Mouse (Mus musculus) MEL-GATA-1-ER (cell line): ENCODE results near the gene Nav1.

Source experiments
- DNase-seq: peaks from one replicate; pipeline ENCODE4 v3.0.0-alpha.2; 2012; ENCODE audit warnings: low read depth; ENCODE audit errors: extremely low read depth

Gene Nav1

GRCm38 (mm10) chr1:135607019-135607418 is at the start of gene Nav1:
Gene Nav1, minus strand, starts transcription at chr1:135607295.
- DNase-seq = no peak

DNA sequence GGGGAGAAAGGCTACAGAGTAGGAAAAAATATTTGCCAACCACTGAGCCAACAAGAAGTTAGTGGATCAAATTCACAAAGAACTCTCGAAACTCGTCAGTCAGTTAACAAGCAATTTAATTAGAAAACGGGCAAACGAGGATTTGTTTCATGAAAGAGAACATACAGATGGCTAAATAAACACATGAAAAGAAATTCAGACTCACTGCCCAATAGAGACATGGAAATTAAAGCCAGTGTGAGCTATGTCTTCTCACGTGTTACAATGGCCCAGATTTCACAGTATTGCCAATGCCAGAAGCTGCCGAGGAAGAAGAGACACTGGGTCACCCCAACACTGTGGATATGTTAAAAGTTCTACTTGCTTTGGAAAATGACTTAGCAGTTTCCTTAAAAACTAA is 46.8 kb upstream of the Nav1 start:
- no peak for DNase-seq

- DNase-seq = no peak
Measured at GRCm38 (mm10) chr1:135645459-135646195, 38.5 kb upstream of the Nav1 start.

GRCm38 (mm10) chr1:135644110-135644509 is 37.0 kb upstream of the Nav1 start:
- no peak for DNase-seq

DNA sequence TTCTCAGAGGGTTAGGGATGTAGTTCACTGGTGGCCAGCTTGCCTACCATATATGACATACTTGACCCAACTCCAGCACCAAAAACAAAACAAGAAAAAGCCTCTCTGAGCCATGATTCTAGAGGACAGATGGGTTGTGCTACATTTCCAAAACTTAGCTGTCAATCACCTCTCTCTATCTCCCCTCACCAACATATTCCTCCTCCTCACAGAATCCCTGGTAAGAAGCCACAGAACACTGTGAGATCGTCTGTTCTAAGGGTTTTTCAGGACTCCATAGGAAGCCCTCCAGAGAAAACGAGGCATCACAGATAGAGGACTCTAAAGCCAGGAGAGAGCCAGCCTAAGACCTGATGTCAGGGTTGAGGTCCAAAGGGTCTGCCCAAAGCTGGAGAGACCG is 36.6 kb upstream of the Nav1 start:
- no peak for DNase-seq

DNA sequence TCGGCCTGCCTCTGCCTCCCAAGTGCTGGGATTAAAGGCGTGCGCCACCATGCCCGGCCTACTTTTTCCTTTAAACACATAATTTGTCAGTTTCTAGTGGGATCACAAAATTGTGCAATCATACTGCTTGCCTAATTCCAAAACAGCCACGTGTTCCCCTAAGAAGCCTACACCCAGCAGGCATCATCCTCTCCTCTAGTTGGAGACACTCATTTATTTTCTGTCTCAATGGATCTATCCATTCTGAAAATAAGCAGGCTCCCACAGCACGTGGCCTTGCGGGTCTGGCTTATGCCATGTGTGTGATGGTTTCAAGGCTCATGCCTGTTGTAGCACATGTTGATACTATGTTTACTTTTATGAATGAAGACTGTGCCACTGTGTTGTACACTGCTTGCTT is 32.8 kb upstream of the Nav1 start:
- no peak for DNase-seq

GRCm38 (mm10) chr1:135639093-135639492 is 32.0 kb upstream of the Nav1 start:
- DNase-seq = no peak

DNA sequence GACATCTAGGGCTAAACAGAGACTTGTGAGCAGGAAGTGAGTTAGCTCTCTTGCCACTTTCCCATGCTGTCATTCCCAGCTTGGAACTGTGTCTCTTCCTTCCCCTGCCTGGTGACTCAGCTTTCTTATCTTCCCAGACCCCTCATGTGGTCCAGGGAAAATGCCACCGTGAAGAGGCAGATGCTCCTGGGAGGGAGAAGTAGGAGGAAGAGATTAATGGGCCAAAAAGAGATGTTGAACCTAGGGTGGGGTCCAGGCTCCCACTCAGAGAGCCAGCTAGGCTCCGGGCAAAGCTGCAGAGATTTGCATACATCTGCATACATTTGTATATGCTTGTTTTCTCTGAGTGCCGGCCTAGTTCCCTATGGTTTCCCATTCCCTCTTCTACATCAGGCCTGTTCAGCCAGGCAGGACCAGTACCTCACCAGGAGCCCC is 30.5 kb upstream of the Nav1 start:
- DNase-seq = no peak

DNA sequence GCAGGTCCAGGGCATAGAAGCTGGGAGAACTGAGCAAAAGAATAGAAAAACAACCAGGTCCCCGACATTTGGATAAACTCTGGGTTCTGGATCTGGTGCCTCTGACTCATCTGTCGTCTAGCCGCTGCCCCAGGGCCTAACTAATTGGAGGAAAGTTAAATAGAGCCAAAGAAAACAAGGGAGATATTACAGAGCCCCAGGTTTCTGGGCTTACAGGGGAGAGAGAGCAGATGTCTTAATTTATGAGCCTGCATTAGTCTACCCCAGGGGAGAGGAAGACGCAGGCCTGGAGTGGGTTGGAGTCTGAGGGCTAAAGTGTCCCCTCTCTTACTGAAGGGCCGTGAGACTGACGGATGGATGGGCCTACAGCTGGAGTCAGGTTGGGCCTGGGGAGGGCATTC is 29.0 kb upstream of the Nav1 start:
- no peak for DNase-seq

- DNase-seq = no peak
Measured at GRCm38 (mm10) chr1:135635323-135636064, 28.4 kb upstream of the Nav1 start.

DNA sequence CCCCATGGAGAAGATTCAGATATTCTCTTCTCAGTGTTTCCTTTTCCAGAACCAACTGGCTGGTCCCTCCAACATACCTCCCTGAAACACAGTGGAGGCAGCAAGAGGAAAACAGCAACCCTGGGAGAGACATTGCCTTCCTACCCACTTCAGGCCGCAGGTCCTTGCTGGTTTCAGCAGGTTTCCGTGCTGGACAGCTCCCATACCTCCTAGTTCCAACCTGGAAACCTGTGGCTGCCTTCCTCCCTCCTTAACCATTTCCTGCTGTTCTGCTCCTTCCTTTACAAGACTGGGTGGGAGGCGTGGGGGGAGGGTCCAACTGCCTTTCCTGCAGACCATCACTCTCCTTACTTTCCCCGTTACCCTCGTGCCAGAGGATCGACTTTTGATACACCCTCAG is 27.7 kb upstream of the Nav1 start:
- no peak for DNase-seq

DNA sequence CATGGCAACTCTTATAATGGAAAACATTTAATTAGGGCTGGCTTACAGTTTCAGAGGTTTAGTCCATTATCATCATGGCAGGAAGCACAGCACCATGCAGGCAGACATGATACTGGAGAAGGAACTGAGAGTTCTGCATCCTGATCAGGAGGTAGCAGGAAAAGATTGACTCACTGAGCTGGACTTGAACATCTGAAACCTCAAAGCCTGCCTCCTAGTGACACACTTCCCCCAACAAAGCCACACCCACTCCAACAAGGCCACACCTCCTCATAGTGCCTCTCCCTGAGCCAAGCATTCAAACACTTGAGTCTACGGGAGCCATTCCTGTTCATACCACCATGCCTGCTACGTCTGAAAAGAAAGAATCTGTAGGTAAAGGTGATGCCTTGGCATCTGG is 26.8 kb upstream of the Nav1 start:
- no peak for DNase-seq

DNA sequence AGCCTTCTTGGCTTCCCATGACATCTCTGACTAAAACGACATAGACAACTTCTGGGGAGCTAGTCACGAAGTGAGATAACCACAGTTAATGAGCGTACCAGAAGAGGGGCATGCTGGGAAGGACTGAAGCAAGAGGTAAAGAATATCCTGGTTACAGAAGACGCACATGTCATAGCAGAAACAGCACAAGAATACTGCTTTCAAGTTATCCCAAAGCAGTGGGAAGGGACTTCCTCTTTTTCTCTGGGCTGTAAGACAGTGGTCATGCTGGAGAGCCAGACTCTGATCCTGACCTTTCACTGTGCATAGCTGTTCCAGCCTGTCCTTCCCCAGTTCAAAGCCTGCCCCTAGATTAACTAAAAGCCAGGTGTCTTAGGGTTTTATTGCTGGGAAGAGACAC is 26.4 kb upstream of the Nav1 start:
- peak; percentile 45 for DNase-seq

DNA sequence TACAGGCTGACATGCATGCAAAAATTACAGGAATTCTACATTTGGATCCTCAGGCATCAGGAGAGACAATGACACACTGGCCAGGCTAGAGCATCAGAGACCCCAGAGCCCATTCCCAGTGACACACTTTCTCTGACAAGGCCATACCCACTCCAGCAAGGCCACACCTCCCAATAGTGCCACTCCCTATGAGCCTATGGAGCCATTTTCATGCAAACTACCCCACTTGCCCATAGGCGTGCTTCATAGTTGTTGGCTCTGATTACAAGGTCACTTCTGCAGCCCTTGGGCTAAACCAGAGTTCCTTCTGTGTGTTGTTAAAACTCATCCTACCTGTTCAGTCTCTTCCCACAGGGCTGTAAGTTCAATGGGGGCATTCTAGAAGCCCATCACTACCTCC is 25.1 kb upstream of the Nav1 start:
- no peak for DNase-seq

DNA sequence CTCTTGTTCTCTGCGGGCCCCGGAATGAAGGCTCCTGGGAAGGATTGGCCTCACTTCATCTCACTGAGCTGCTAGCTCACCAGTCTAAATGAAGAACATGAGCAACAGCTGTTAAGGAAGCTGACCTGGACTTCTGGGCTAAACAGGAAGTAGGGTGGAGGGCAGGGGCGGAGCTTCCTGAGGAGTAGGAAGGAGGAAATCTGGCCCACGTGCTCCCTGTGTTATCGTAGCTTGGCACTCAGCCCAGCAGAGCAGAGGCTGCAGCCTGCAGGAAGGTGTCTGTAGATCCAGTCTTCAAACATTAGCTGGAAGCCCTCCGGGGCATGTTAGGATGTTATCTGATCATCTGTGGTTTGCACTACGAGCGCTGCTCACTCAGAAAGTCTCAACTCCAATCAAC is 24.4 kb upstream of the Nav1 start:
- DNase-seq = peak; percentile 78

GRCm38 (mm10) chr1:135629846-135630245 is 22.8 kb upstream of the Nav1 start:
- DNase-seq = no peak

DNA sequence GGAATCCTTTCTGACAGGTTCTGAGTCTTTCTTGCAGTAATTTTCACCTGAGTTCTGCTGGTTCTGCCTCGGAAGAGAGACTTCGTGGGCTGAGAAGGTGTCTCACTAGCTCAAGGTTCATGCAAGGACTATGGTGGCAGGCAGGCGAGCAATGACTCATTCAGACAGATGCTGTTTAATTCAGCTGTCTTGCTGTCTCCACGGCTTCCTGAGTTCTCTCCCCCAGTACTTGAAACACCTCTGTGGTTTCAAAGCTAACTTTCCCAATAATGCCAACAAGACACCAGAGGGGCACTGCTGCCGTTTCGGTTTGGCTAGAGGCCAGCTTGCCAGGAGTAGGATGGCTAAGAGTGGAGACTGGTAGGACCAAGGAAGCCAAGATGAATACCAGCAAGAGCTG is 19.1 kb upstream of the Nav1 start:
- no peak for DNase-seq

DNA sequence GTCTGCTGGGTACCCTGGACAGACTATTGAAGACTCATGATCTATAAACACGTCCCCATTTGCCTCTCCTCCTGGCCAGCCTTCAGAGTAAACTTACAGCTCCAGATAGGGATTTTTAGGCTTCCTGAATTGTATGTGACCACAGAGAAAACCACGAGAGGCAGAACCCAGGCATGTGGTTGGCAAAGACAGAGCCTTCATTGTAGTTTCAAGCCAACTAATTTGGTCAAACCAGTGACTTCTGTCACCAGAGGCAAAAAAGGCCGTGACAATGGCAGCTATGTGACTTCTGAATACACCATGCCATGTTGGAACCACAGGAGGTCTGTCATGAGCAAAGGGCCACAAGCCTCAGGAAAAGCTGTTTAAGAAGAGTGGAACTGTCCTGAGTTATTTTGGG is 18.6 kb upstream of the Nav1 start:
- no peak for DNase-seq

DNA sequence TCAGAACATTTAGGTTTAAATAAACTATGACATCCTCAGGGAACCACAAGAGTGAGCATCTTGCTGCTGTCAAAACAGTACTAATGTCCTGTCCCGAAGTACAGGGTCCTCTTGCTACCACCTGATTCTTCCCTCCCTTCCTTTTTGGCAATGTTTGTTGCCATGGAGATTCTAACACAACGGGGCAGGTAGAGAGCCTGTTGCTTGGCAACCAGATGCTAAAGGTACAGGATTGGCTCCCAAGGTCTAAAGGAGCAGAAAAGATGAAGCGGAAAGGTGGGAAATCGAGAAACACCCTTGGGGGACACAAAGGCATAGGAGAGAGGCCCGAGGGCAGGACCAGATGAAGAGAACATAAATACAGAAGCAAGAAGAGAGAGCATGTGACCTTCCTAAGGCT is 17.6 kb upstream of the Nav1 start:
- DNase-seq = no peak

GRCm38 (mm10) chr1:135623136-135623535 is 16.0 kb upstream of the Nav1 start:
- DNase-seq = no peak

DNA sequence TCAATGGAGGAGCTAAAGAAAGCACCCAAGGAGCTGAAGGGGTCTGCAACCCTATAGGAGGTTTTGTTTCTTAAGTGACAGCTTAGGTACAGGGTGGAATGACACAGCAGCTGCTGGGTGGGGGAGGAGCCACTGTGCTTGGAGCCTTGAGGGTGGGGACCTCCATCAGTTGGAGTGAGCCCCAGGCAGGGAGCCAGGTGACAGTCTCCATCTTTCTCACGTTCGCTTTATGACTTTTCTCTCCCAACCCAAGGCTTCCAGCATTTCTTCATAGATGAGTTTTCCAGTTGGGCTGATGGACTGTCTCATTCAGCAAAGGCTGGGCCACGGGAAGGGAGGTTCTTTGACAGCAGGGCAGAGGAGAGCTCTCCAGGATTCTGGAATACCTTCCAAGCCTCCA is 14.2 kb upstream of the Nav1 start:
- DNase-seq = no peak

GRCm38 (mm10) chr1:135619932-135620391 is 12.9 kb upstream of the Nav1 start:
- peak; percentile 83 for DNase-seq

- no peak for DNase-seq
Measured at GRCm38 (mm10) chr1:135619130-135619529, 12.0 kb upstream of the Nav1 start.
